ENCODE assay signal across 30 mouse cellular contexts in the genomic region with DNA sequence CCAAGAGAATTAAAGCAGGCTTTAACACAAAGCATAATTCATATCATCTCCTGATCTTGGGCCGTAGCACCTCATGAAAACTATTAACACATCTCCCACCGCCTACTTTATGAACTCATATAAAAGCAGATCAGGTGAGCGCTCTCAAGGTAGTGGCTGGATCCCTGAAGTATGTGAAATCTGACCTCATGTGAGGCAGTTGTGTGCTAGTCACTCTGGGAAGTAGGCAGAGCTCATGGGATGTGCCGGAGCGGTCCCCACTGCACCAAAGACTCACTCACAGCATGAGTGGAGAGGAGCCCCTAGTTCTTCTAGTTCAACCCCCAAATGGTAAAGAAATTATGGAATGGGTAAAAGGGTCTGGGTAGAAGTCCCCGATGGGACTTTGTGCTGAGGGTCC.
DNase-seq lines count a peak whose midpoint lies in the region; ATAC-seq lines count a peak whose summit lies in the region.
"Had no signal": no experiment of that assay in that cellular context is flagged by ENCODE, and none has a peak within 500 bp of the region (broad histone marks: within the 10 kb centered on the region; RNA-seq: fewer than 3 reads in every experiment).

No protein-coding gene starts in this region.

- H3K9me3 ChIP-seq in kidney, embryonic 15.5 days (replicated peaks), result no peaks in the 10 kb centered on the region
- no peaks in the 10 kb centered on the region for H3K9me3 ChIP-seq in embryonic facial prominence, embryonic 10.5 days
- H3K9me3 ChIP-seq in limb, embryonic 12.5 days, result no peaks in the 10 kb centered on the region
- H3K9me3 ChIP-seq: embryonic facial prominence, embryonic 12.5 days; forebrain, embryonic 12.5 days; forebrain, embryonic 15.5 days; heart, embryonic 10.5 days; heart, embryonic 13.5 days; hindbrain, embryonic 12.5 days; hindbrain, embryonic 15.5 days had no signal

- H3K4me3 ChIP-seq in kidney, embryonic 15.5 days (replicated peaks), result no peak overlapping the region
- H3K4me3 ChIP-seq in embryonic facial prominence, embryonic 10.5 days, result no peak overlapping the region
- no peak overlapping the region for H3K4me3 ChIP-seq in limb, embryonic 12.5 days (replicated peaks)
- H3K4me3 ChIP-seq: embryonic facial prominence, embryonic 12.5 days; erythroblast, embryonic 14.5 days; forebrain, embryonic 12.5 days; forebrain, embryonic 15.5 days; heart, adult 2 months; heart, embryonic 10.5 days; heart, embryonic 13.5 days; hindbrain, embryonic 12.5 days; hindbrain, embryonic 15.5 days had no signal

- ATAC-seq in kidney, embryonic 15.5 days (replicated peaks; ENCODE audit: low FRiP score), result no peak
- peak; percentile 43 for ATAC-seq in limb, embryonic 12.5 days (ENCODE audit: insufficient number of reproducible peaks, insufficient read depth, low FRiP score, low TSS enrichment, low read depth)
- ATAC-seq: forebrain, embryonic 15.5 days had no signal

- no peaks in the 10 kb centered on the region for H3K27me3 ChIP-seq in kidney, embryonic 15.5 days
- peaks cover 11% of the 10 kb centered on the region; the same call in 1 of the 2 replicates for H3K27me3 ChIP-seq in embryonic facial prominence, embryonic 10.5 days (replicated peaks; ENCODE audit: low read depth, poor library complexity, severe bottlenecking)
- H3K27me3 ChIP-seq in limb, embryonic 12.5 days, result peaks cover 31% of the 10 kb centered on the region; the same call in 1 of the 2 replicates
- H3K27me3 ChIP-seq: CH12.LX; embryonic facial prominence, embryonic 12.5 days; forebrain, embryonic 15.5 days; hindbrain, embryonic 12.5 days; hindbrain, embryonic 15.5 days; Patski had no signal

- 62% methylated on average over 6 of the region's 6 CpGs for WGBS in kidney, embryonic 15.5 days
- WGBS in embryonic facial prominence, embryonic 10.5 days, result 88% methylated on average over 6 of the region's 6 CpGs
- WGBS in limb, embryonic 12.5 days, result 25% methylated on average over 6 of the region's 6 CpGs

- no peak for DNase-seq in kidney, postnatal 36 days
- no peak for DNase-seq in embryonic facial prominence, embryonic 10.5 days (ENCODE audit: low spot score)
- peak; percentile 72 for DNase-seq in forelimb bud, embryonic 11.5 days (ENCODE audit: low read depth, low spot score)
- DNase-seq in adrenal gland, adult (ENCODE audit: inconsistent age in 2 of 2, low spot score in 1 of 2), result no peak
- DNase-seq in c-Kit-positive CD71-positive TER-119-positive erythroid progenitor cells, embryonic 14.5 days (ENCODE audit: low spot score), result no peak
- no peak for DNase-seq in urinary bladder, postnatal 14 days (ENCODE audit: low spot score)
- DNase-seq: adrenal gland, adult 2 months; adrenal gland, postnatal 14 days; B cell, adult 2 months; cerebellum, adult 11-12 months; cerebellum, adult 8-10 months; cerebellum, postnatal 10 days; gastrocnemius, postnatal 10 days; gastrocnemius, postnatal 36 days; heart, adult 2 months; heart, postnatal 14 days; heart, postnatal 4 days had no signal

- no peak overlapping the region for H3K4me2 ChIP-seq in kidney, embryonic 15.5 days
- H3K4me2 ChIP-seq in limb, embryonic 12.5 days, result 0 out of 2 replicates have a peak overlapping the region, but pooled peaks have one; percentile 15
- H3K4me2 ChIP-seq: embryonic facial prominence, embryonic 12.5 days; forebrain, embryonic 12.5 days; forebrain, embryonic 15.5 days; heart, embryonic 13.5 days; hindbrain, embryonic 12.5 days; hindbrain, embryonic 15.5 days had no signal

- peak overlapping the region; percentile 7; the same call in 1 of the 2 replicates for H3K27ac ChIP-seq in kidney, embryonic 15.5 days
- H3K27ac ChIP-seq in embryonic facial prominence, embryonic 10.5 days (replicated peaks), result 0 out of 2 replicates have a peak overlapping the region, but pooled peaks have one; percentile 49
- no peak overlapping the region for H3K27ac ChIP-seq in limb, embryonic 12.5 days
- H3K27ac ChIP-seq: embryonic facial prominence, embryonic 12.5 days; forebrain, embryonic 12.5 days; forebrain, embryonic 15.5 days; heart, adult 2 months; heart, embryonic 10.5 days; heart, embryonic 13.5 days; hindbrain, embryonic 12.5 days; hindbrain, embryonic 15.5 days had no signal

- no peaks in the 10 kb centered on the region for H3K36me3 ChIP-seq in kidney, embryonic 15.5 days
- H3K36me3 ChIP-seq in embryonic facial prominence, embryonic 10.5 days (replicated peaks), result no peaks in the 10 kb centered on the region
- no peaks in the 10 kb centered on the region for H3K36me3 ChIP-seq in limb, embryonic 12.5 days
- H3K36me3 ChIP-seq: embryonic facial prominence, embryonic 12.5 days; forebrain, embryonic 12.5 days; forebrain, embryonic 15.5 days; G1E; heart, embryonic 10.5 days; heart, embryonic 13.5 days; hindbrain, embryonic 12.5 days; hindbrain, embryonic 15.5 days had no signal

- no peak overlapping the region for H3K9ac ChIP-seq in kidney, embryonic 15.5 days
- H3K9ac ChIP-seq in limb, embryonic 12.5 days (replicated peaks), result no peak overlapping the region
- H3K9ac ChIP-seq: embryonic facial prominence, embryonic 12.5 days; forebrain, embryonic 12.5 days; forebrain, embryonic 15.5 days; heart, embryonic 13.5 days; hindbrain, embryonic 12.5 days; hindbrain, embryonic 15.5 days had no signal

- peaks cover 66% of the 10 kb centered on the region for H3K4me1 ChIP-seq in kidney, embryonic 15.5 days
- peaks cover 87% of the 10 kb centered on the region for H3K4me1 ChIP-seq in embryonic facial prominence, embryonic 10.5 days
- H3K4me1 ChIP-seq in limb, embryonic 12.5 days (replicated peaks), result peaks cover 81% of the 10 kb centered on the region
